Mouse (Mus musculus): ENCODE measurements around the gene L3mbtl4. TPM values are rescaled to one million over a fixed set of nuclear protein-coding genes. Genes with fewer than 3 reads are reported as not detected.

L3mbtl4 gene
- polyA plus RNA-seq, 1 experiment from 2014 or later, result not detected

DNA sequence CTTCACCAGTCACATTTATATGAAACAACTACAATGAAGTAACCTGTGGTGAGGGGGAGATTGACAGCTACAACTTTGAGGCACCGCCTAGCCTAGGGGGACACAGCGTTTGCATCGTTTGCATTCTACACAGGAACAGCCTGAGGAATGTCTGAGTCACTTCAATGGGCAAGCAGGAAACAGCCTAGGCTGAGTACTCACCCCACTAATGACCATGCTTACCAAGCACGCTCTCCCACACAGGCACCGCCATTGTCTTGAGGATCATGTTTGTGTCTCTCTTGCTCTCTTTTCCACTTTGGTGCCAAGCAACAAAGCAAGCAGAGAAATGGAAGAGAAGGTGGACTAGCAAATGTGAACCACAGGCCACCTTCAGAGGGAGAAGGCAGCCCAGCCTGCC is 484.8 kb downstream of the L3mbtl4 start:
- no peak for ATAC-seq (ENCODE audit: low FRiP score)
- H3K27me3 ChIP-seq (ENCODE audit: control insufficient read depth, insufficient read depth, low read length), result no peaks in the 10 kb centered on the region
- no peaks in the 10 kb centered on the region for H3K9me3 ChIP-seq (ENCODE audit: control insufficient read depth, low read length)
- H3K4me2 ChIP-seq (replicated peaks; ENCODE audit: low read depth, low read length), result no peak overlapping the region
- no peak for DNase-seq (ENCODE audit: low spot score)
- no peak overlapping the region for H3K27ac ChIP-seq (ENCODE audit: low read depth, low read length)
- 69% methylated on average over 5 of the region's 5 CpGs for WGBS
- no peaks in the 10 kb centered on the region for H3K36me3 ChIP-seq (ENCODE audit: control insufficient read depth, insufficient read depth, low read length)
- H3K9ac ChIP-seq (ENCODE audit: low read depth, low read length), result no peak overlapping the region
- H3K4me1 ChIP-seq (replicated peaks; ENCODE audit: control insufficient read depth, insufficient read depth, low read length), result no peaks in the 10 kb centered on the region
- no peak overlapping the region for H3K4me3 ChIP-seq (ENCODE audit: low read depth, low read length)

- no peak for DNase-seq (ENCODE audit: low spot score)
- 87% methylated on average over 3 of the region's 3 CpGs for WGBS
Measured at GRCm38 (mm10) chr17:68758936-68759335, 485.3 kb downstream of the L3mbtl4 start.

DNA sequence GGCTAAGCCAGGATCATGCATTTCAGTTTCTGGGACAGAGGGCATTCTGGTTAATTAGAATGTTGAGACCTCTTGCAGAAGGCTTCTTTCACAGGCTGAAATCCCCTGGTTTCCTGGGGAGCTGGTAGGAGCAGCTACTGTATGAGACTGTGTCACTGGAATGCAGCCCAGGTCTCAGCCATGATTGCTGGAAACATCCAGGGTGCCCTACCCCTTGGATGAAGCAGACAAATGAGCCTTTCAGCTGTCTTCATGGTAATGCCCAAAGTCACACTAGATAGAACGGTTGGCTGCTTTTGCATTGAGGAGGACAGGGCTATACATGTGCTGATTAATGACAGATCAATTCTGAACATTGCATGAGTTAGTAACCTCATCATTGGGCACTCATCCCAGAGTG is 486.4 kb downstream of the L3mbtl4 start:
- no peak overlapping the region for H3K4me3 ChIP-seq (ENCODE audit: low read depth, low read length)
- H3K4me1 ChIP-seq (replicated peaks; ENCODE audit: control insufficient read depth, insufficient read depth, low read length), result no peaks in the 10 kb centered on the region
- H3K9ac ChIP-seq (ENCODE audit: low read depth, low read length), result no peak overlapping the region
- no peak for DNase-seq (ENCODE audit: low spot score)
- H3K4me2 ChIP-seq (replicated peaks; ENCODE audit: low read depth, low read length), result no peak overlapping the region
- H3K27me3 ChIP-seq (ENCODE audit: control insufficient read depth, insufficient read depth, low read length), result no peaks in the 10 kb centered on the region
- no peaks in the 10 kb centered on the region for H3K9me3 ChIP-seq (ENCODE audit: control insufficient read depth, low read length)
- 68% methylated on average over 1 of the region's 1 CpGs for WGBS
- H3K27ac ChIP-seq (ENCODE audit: low read depth, low read length), result no peak overlapping the region
- H3K36me3 ChIP-seq (ENCODE audit: control insufficient read depth, insufficient read depth, low read length), result no peaks in the 10 kb centered on the region
- no peak for ATAC-seq (ENCODE audit: low FRiP score)

More at GRCm38 (mm10) chr17:68758936-68759335, 485.3 kb downstream of the L3mbtl4 start:
- ATAC-seq (ENCODE audit: low FRiP score), result no peak
- Histone ChIP-seq H3K9ac (ENCODE audit: low read depth, low read length) (no peak overlapping the region), H3K4me3 (ENCODE audit: low read depth, low read length) (no peak overlapping the region), H3K27me3 (ENCODE audit: control insufficient read depth, insufficient read depth, low read length) (no peaks in the 10 kb centered on the region), H3K27ac (ENCODE audit: low read depth, low read length) (no peak overlapping the region), H3K4me2 (replicated peaks; ENCODE audit: low read depth, low read length) (no peak overlapping the region), H3K4me1 (replicated peaks; ENCODE audit: control insufficient read depth, insufficient read depth, low read length) (no peaks in the 10 kb centered on the region), H3K9me3 (ENCODE audit: control insufficient read depth, low read length) (no peaks in the 10 kb centered on the region), H3K36me3 (ENCODE audit: control insufficient read depth, insufficient read depth, low read length) (no peaks in the 10 kb centered on the region)

DNA sequence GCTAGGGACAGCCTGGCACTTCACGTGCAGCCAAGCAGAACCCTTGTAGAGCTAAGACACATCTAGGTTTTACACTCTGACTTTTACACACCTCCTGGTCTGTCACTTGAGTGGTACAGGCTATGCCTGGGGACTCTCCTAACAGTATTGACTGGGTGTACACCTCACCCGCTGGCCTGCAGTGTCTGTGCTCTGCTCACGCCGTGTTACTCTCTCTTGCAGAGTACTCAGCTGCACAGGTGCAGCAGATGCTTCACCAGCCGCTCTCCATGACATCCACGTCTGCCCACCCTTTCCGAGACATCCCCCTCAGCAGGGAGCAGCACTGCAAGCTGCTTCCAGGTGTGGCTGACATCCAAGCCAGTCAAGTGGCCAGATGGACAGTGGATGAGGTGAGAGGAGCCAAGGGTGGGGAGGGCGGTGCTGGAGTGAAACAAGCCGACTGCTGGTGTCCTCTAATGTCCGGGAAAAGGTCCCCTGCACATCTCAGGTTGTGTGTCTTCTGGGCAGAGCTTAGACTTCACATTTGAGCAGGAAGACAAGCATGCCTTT is 490.8 kb downstream of the L3mbtl4 start:
- Histone ChIP-seq H3K4me3 (ENCODE audit: low read depth, low read length) (no peak overlapping the region), H3K27me3 (ENCODE audit: control insufficient read depth, insufficient read depth, low read length) (no peaks in the 10 kb centered on the region), H3K36me3 (ENCODE audit: control insufficient read depth, insufficient read depth, low read length) (no peaks in the 10 kb centered on the region), H3K9ac (ENCODE audit: low read depth, low read length) (no peak overlapping the region), H3K4me2 (replicated peaks; ENCODE audit: low read depth, low read length) (no peak overlapping the region), H3K27ac (ENCODE audit: low read depth, low read length) (no peak overlapping the region), H3K9me3 (ENCODE audit: control insufficient read depth, low read length) (no peaks in the 10 kb centered on the region), H3K4me1 (replicated peaks; ENCODE audit: control insufficient read depth, insufficient read depth, low read length) (no peaks in the 10 kb centered on the region)
- WGBS, result 85% methylated on average over 10 of the region's 10 CpGs
- ATAC-seq (ENCODE audit: low FRiP score), result no peak
- DNase-seq (ENCODE audit: low spot score), result no peak

- H3K9me3 ChIP-seq (ENCODE audit: control insufficient read depth, low read length), result no peaks in the 10 kb centered on the region
- H3K4me2 ChIP-seq (replicated peaks; ENCODE audit: low read depth, low read length), result no peak overlapping the region
- DNase-seq (ENCODE audit: low spot score), result no peak
- 83% methylated on average over 4 of the region's 4 CpGs for WGBS
- H3K27me3 ChIP-seq (ENCODE audit: control insufficient read depth, insufficient read depth, low read length), result no peaks in the 10 kb centered on the region
- H3K27ac ChIP-seq (ENCODE audit: low read depth, low read length), result no peak overlapping the region
- no peak for ATAC-seq (ENCODE audit: low FRiP score)
- H3K9ac ChIP-seq (ENCODE audit: low read depth, low read length), result no peak overlapping the region
- H3K36me3 ChIP-seq (ENCODE audit: control insufficient read depth, insufficient read depth, low read length), result no peaks in the 10 kb centered on the region
- no peak overlapping the region for H3K4me3 ChIP-seq (ENCODE audit: low read depth, low read length)
- H3K4me1 ChIP-seq (replicated peaks; ENCODE audit: control insufficient read depth, insufficient read depth, low read length), result no peaks in the 10 kb centered on the region
Measured at GRCm38 (mm10) chr17:68769561-68769960, 496.0 kb downstream of the L3mbtl4 start.

GRCm38 (mm10) chr17:68771046-68771750 is 497.6 kb downstream of the L3mbtl4 start:
- no peak for ATAC-seq (ENCODE audit: low FRiP score)
- H3K9me3 ChIP-seq (ENCODE audit: control insufficient read depth, low read length), result no peaks in the 10 kb centered on the region
- no peaks in the 10 kb centered on the region for H3K36me3 ChIP-seq (ENCODE audit: control insufficient read depth, insufficient read depth, low read length)
- H3K9ac ChIP-seq (ENCODE audit: low read depth, low read length), result no peak overlapping the region
- no peak for DNase-seq (ENCODE audit: low spot score)
- 79% methylated on average over 7 of the region's 7 CpGs for WGBS
- no peak overlapping the region for H3K4me3 ChIP-seq (ENCODE audit: low read depth, low read length)
- no peak overlapping the region for H3K4me2 ChIP-seq (replicated peaks; ENCODE audit: low read depth, low read length)
- no peak overlapping the region for H3K27ac ChIP-seq (ENCODE audit: low read depth, low read length)
- no peaks in the 10 kb centered on the region for H3K27me3 ChIP-seq (ENCODE audit: control insufficient read depth, insufficient read depth, low read length)
- no peaks in the 10 kb centered on the region for H3K4me1 ChIP-seq (replicated peaks; ENCODE audit: control insufficient read depth, insufficient read depth, low read length)

DNA sequence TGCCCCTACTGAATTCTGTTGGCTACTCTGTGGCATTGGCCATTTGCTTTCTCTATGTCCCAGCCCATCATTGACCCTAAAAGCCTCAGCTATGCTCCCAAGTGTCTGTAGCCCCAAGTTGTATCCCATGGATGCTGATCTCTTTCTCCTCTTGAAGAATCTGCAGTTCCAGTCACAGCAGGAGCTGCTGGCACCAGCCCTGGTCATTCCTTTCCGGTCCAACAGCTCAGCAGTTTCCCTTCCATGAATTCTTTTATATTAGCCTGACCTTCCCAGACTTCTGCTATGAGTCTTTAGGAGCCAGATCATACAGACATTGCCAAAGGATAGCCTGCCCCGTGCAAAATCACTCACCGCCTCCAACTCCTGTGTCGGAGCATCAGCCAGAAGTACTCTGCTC is 520.1 kb downstream of the L3mbtl4 start:
- no peak for DNase-seq (ENCODE audit: low spot score)
- Histone ChIP-seq H3K36me3 (ENCODE audit: control insufficient read depth, insufficient read depth, low read length) (no peaks in the 10 kb centered on the region), H3K4me2 (replicated peaks; ENCODE audit: low read depth, low read length) (no peak overlapping the region), H3K4me3 (ENCODE audit: low read depth, low read length) (no peak overlapping the region), H3K4me1 (replicated peaks; ENCODE audit: control insufficient read depth, insufficient read depth, low read length) (no peaks in the 10 kb centered on the region), H3K27me3 (ENCODE audit: control insufficient read depth, insufficient read depth, low read length) (no peaks in the 10 kb centered on the region), H3K9me3 (ENCODE audit: control insufficient read depth, low read length) (no peaks in the 10 kb centered on the region), H3K9ac (ENCODE audit: low read depth, low read length) (no peak overlapping the region), H3K27ac (ENCODE audit: low read depth, low read length) (no peak overlapping the region)
- no peak for ATAC-seq (ENCODE audit: low FRiP score)
- WGBS, result 88% methylated on average over 4 of the region's 4 CpGs

- H3K4me3 ChIP-seq (ENCODE audit: low read depth, low read length), result no peak within 1 kb of the TSS
- 90% methylated on average over 6 of the region's 6 CpGs for WGBS
- H3K36me3 ChIP-seq (ENCODE audit: control insufficient read depth, insufficient read depth, low read length), result no peaks in the 10 kb centered on the region
- H3K9ac ChIP-seq (ENCODE audit: low read depth, low read length), result no peak within 1 kb of the TSS
- H3K27ac ChIP-seq (ENCODE audit: low read depth, low read length), result no peak within 1 kb of the TSS
- no peaks in the 10 kb centered on the region for H3K9me3 ChIP-seq (ENCODE audit: control insufficient read depth, low read length)
- H3K27me3 ChIP-seq (ENCODE audit: control insufficient read depth, insufficient read depth, low read length), result no peaks in the 10 kb centered on the region
- no peak for ATAC-seq (ENCODE audit: low FRiP score)
- H3K4me1 ChIP-seq (replicated peaks; ENCODE audit: control insufficient read depth, insufficient read depth, low read length), result no peaks in the 10 kb centered on the region
- no peak within 1 kb of the TSS for H3K4me2 ChIP-seq (replicated peaks; ENCODE audit: low read depth, low read length)
- no peak for DNase-seq (ENCODE audit: low spot score)
Measured at GRCm38 (mm10) chr17:68826323-68826722, 552.7 kb downstream of the L3mbtl4 start, which contains the start of gene Tmem200c. TSS of gene Tmem200c (plus strand) at chr17:68826623.

All from hindbrain, embryonic 11.5 days (tissue).